Mouse (Mus musculus) heart, embryonic 16.5 days (tissue): ENCODE measurements around the gene Msi1. TPM values are rescaled to one million over a fixed set of nuclear protein-coding genes. Genes with fewer than 3 reads are reported as not detected.

ENCODE experiments used
- ATAC-seq: fragments of 200-750 bp; cut with Nextera tagmentation; replicated peaks from 2 replicates; pipeline ENCODE4 v1.8.0; 2017; ENCODE audit warnings: moderate number of reproducible peaks; ENCODE audit not compliant: insufficient read depth, low FRiP score; ENCODE audit errors: extremely low read depth
- H3K27ac ChIP-seq: fragments of 300-500 bp; sonication (generic); 2 replicates; pipeline ENCODE4 v1.5.1; 2014; ENCODE audit warnings: mild to moderate bottlenecking, low read length, control low read depth, moderate library complexity
- H3K27me3 ChIP-seq: fragments of 300-500 bp; sonication (generic); 2 replicates; pipeline ENCODE4 v1.6.1; 2014; ENCODE audit warnings: low read length, mixed read lengths; ENCODE audit not compliant: control insufficient read depth, insufficient read depth
- H3K36me3 ChIP-seq: fragments of 300-500 bp; sonication (generic); 2 replicates; pipeline ENCODE4 v1.6.1; 2014; ENCODE audit not compliant: control insufficient read depth, insufficient read depth
- H3K4me1 ChIP-seq: fragments of 300-500 bp; sonication (generic); 2 replicates; pipeline ENCODE4 v1.6.1; 2014; ENCODE audit warnings: low read length, mixed read lengths; ENCODE audit not compliant: control insufficient read depth, insufficient read depth
- H3K4me2 ChIP-seq: fragments of 300-500 bp; sonication (generic); 2 replicates; pipeline ENCODE4 v1.6.1; 2014; ENCODE audit warnings: low read depth, mild to moderate bottlenecking, control low read depth, low read length
- H3K4me3 ChIP-seq: fragments of 300-500 bp; sonication (generic); 2 replicates; pipeline ENCODE4 v1.5.1; 2014; ENCODE audit warnings: mild to moderate bottlenecking, control low read depth, low read length
- H3K9ac ChIP-seq: fragments of 300-500 bp; sonication (generic); 2 replicates; pipeline ENCODE4 v1.6.1; 2014; ENCODE audit warnings: low read length, control low read depth
- H3K9me3 ChIP-seq: fragments of 300-500 bp; sonication (generic); replicated peaks from 2 replicates; pipeline ENCODE4 v1.6.1; 2016; ENCODE audit warnings: low read length; ENCODE audit not compliant: control insufficient read depth
- WGBS: fragments of 180-500 bp; shearing (Covaris S2); extraction: QIAGEN DNeasy Blood & Tissue Kit; methylation state at CpG from one replicate; pipeline ENCODE4 v1.1.7; 2014; 5-methylcytosine and 5-hydroxymethylcytosine counted together
- polyA plus RNA-seq: library from polyadenylated mRNA; unstranded; fragments of >200 nt; fragmentation: Nextera tagmentation; extraction: Ambion mirVana; gene quantifications from 2 replicates; pipeline ENCODE4 v1.2.1, GENCODE M21; 2015

Msi1 gene
- polyA plus RNA-seq, 1 experiment from 2014 or later = 1.1 TPM

- no peaks in the 10 kb centered on the region for H3K9me3 ChIP-seq
- H3K36me3 ChIP-seq = peaks cover 8% of the 10 kb centered on the region; the same call in 1 of the 2 replicates
- peak within 1 kb of the TSS; percentile 80 for H3K27ac ChIP-seq
- H3K4me2 ChIP-seq = peak within 1 kb of the TSS; percentile 60
- H3K27me3 ChIP-seq = no peaks in the 10 kb centered on the region
- H3K4me1 ChIP-seq = peaks cover 6% of the 10 kb centered on the region
- 5% methylated on average over 30 of the region's 30 CpGs for WGBS
- peak; percentile 85 for ATAC-seq
- H3K9ac ChIP-seq = peak within 1 kb of the TSS; percentile 66
- peak within 1 kb of the TSS; percentile 62 for H3K4me3 ChIP-seq
Measured at GRCm38 (mm10) chr5:115483947-115484920, 54.8 kb downstream of the Msi1 start, which contains the start of gene Sirt4. TSS of gene Sirt4 (minus strand) at chr5:115484725.

- Histone ChIP-seq H3K9ac (peak overlapping the region; percentile 66), H3K4me2 (peak overlapping the region; percentile 60), H3K4me1 (peaks cover 6% of the 10 kb centered on the region), H3K36me3 (0 out of 2 replicates have a peak, but pooled peaks cover 3% of the 10 kb centered on the region), H3K4me3 (peak overlapping the region; percentile 62), H3K27me3 (no peaks in the 10 kb centered on the region), H3K27ac (peak overlapping the region; percentile 80; the same call in 1 of the 2 replicates), H3K9me3 (no peaks in the 10 kb centered on the region)
- 64% methylated on average over 5 of the region's 5 CpGs for WGBS
- ATAC-seq = no peak
Measured at GRCm38 (mm10) chr5:115484996-115485395, 55.6 kb downstream of the Msi1 start.

- no peaks in the 10 kb centered on the region for H3K27me3 ChIP-seq
- peaks cover 8% of the 10 kb centered on the region for H3K4me1 ChIP-seq
- no peak overlapping the region for H3K4me3 ChIP-seq
- no peak overlapping the region for H3K9ac ChIP-seq
- no peak for ATAC-seq
- H3K4me2 ChIP-seq = no peak overlapping the region
- H3K9me3 ChIP-seq = no peaks in the 10 kb centered on the region
- H3K36me3 ChIP-seq = 0 out of 2 replicates have a peak, but pooled peaks cover 2% of the 10 kb centered on the region
- 82% methylated on average over 18 of the region's 18 CpGs for WGBS
- H3K27ac ChIP-seq = no peak overlapping the region
Measured at GRCm38 (mm10) chr5:115485489-115486205, 56.2 kb downstream of the Msi1 start.

GRCm38 (mm10) chr5:115486726-115487125 is 57.3 kb downstream of the Msi1 start:
- Histone ChIP-seq H3K27me3 (no peaks in the 10 kb centered on the region), H3K4me2 (no peak overlapping the region), H3K36me3 (0 out of 2 replicates have a peak, but pooled peaks cover 2% of the 10 kb centered on the region), H3K9ac (no peak overlapping the region), H3K27ac (no peak overlapping the region), H3K4me1 (peaks cover 19% of the 10 kb centered on the region), H3K4me3 (no peak overlapping the region), H3K9me3 (no peaks in the 10 kb centered on the region)
- 47% methylated on average over 4 of the region's 4 CpGs for WGBS
- ATAC-seq = no peak

- Histone ChIP-seq H3K4me2 (no peak overlapping the region), H3K9me3 (no peaks in the 10 kb centered on the region), H3K36me3 (0 out of 2 replicates have a peak, but pooled peaks cover 2% of the 10 kb centered on the region), H3K27me3 (no peaks in the 10 kb centered on the region), H3K27ac (no peak overlapping the region), H3K4me3 (no peak overlapping the region), H3K4me1 (peaks cover 24% of the 10 kb centered on the region), H3K9ac (no peak overlapping the region)
- 86% methylated on average over 8 of the region's 8 CpGs for WGBS
- no peak for ATAC-seq
Measured at GRCm38 (mm10) chr5:115487353-115487752, 58.0 kb downstream of the Msi1 start.

GRCm38 (mm10) chr5:115487942-115488580 is 58.7 kb downstream of the Msi1 start:
- ATAC-seq = no peak
- Histone ChIP-seq H3K27ac (peak overlapping the region; percentile 100), H3K9ac (no peak overlapping the region), H3K36me3 (no peaks in the 10 kb centered on the region), H3K9me3 (no peaks in the 10 kb centered on the region), H3K4me2 (no peak overlapping the region), H3K4me3 (no peak overlapping the region), H3K27me3 (no peaks in the 10 kb centered on the region), H3K4me1 (peaks cover 26% of the 10 kb centered on the region)
- 73% methylated on average over 9 of the region's 9 CpGs for WGBS

- peak overlapping the region; percentile 53 for H3K4me3 ChIP-seq
- H3K4me2 ChIP-seq = peak overlapping the region; percentile 57
- H3K27ac ChIP-seq = peak overlapping the region; percentile 100
- no peaks in the 10 kb centered on the region for H3K27me3 ChIP-seq
- no peaks in the 10 kb centered on the region for H3K36me3 ChIP-seq
- H3K4me1 ChIP-seq = peaks cover 31% of the 10 kb centered on the region
- H3K9me3 ChIP-seq = no peaks in the 10 kb centered on the region
- peak; percentile 63 for ATAC-seq
- H3K9ac ChIP-seq = peak overlapping the region; percentile 82
- whole genome bisulfite sequencing = under 1% methylated on average over 37 of the region's 39 CpGs
Measured at GRCm38 (mm10) chr5:115488841-115489698, 59.7 kb downstream of the Msi1 start.
